Mouse (Mus musculus) heart, embryonic 14.5 days (tissue): ENCODE results near the gene Hfe2. TPM values are rescaled to one million over a fixed set of nuclear protein-coding genes. Genes with fewer than 3 reads are reported as not detected.
A peak's percentile ranks its signal among the peaks of the same experiment; 100 is the strongest.

Source experiments
- ATAC-seq: fragments of 200-750 bp; cut with Nextera tagmentation; 2 replicates; pipeline ENCODE4 v1.8.0; 2017; ENCODE audit warnings: low read depth, moderate TSS enrichment; ENCODE audit not compliant: insufficient number of reproducible peaks, insufficient read depth, low FRiP score
- H3K27ac ChIP-seq, 2 experiments: fragments of 200-500 bp in 1 of 2; fragments of 300-500 bp in 1 of 2; sonication (generic) in 1 of 2; replicated peaks in 1 of 2; 2 replicates each; pipeline ENCODE4 v1.5.1; 2012 to 2014; ENCODE audit warnings: low read depth in 2 of 2, low read length in 2 of 2, control low read depth in 1 of 2, mild to moderate bottlenecking in 1 of 2, mixed read lengths in 1 of 2; ENCODE audit not compliant: control insufficient read depth in 1 of 2, insufficient read depth in 1 of 2
- H3K27me3 ChIP-seq: fragments of 300-500 bp; sonication (generic); 2 replicates; pipeline ENCODE4 v1.6.1; 2014; ENCODE audit warnings: mild to moderate bottlenecking, low read length, control low read depth; ENCODE audit not compliant: control insufficient read depth, insufficient read depth
- H3K36me3 ChIP-seq: fragments of 300-500 bp; sonication (generic); 2 replicates; pipeline ENCODE4 v1.6.1; 2014; ENCODE audit warnings: mild to moderate bottlenecking, control low read depth, low read length, mixed read lengths; ENCODE audit not compliant: control insufficient read depth, insufficient read depth
- H3K4me1 ChIP-seq, 2 experiments: fragments of 200-500 bp in 1 of 2; fragments of 300-500 bp in 1 of 2; sonication (generic) in 1 of 2; 2 replicates each; pipeline ENCODE4 v1.6.1; 2012 to 2014; ENCODE audit warnings: low read length in 2 of 2, control low read depth in 1 of 2, mixed read lengths in 1 of 2; ENCODE audit not compliant: control insufficient read depth in 2 of 2, insufficient read depth in 2 of 2
- H3K4me2 ChIP-seq: fragments of 300-500 bp; sonication (generic); 2 replicates; pipeline ENCODE4 v1.6.1; 2014; ENCODE audit warnings: mild to moderate bottlenecking, low read length
- H3K4me3 ChIP-seq, 2 experiments: fragments of 200-500 bp in 1 of 2; fragments of 300-500 bp in 1 of 2; sonication (generic) in 1 of 2; 2 replicates each; pipeline ENCODE4 v1.5.1; 2012 to 2014; ENCODE audit warnings: low read length in 2 of 2, mild to moderate bottlenecking in 2 of 2, control low read depth in 1 of 2, low read depth in 1 of 2, moderate library complexity in 1 of 2; ENCODE audit not compliant: control insufficient read depth in 1 of 2, insufficient read depth in 1 of 2
- H3K9ac ChIP-seq: fragments of 300-500 bp; sonication (generic); 2 replicates; pipeline ENCODE4 v1.6.1; 2014; ENCODE audit warnings: mild to moderate bottlenecking, low read length
- H3K9me3 ChIP-seq: fragments of 300-500 bp; sonication (generic); 2 replicates; pipeline ENCODE4 v1.6.1; 2016; ENCODE audit warnings: low read length, control low read depth; ENCODE audit not compliant: control insufficient read depth
- WGBS: fragments of 180-500 bp; shearing (Covaris S2); extraction: QIAGEN DNeasy Blood & Tissue Kit; methylation state at CpG from one replicate; pipeline ENCODE4 v1.1.7; 2014; 5-methylcytosine and 5-hydroxymethylcytosine counted together
- polyA plus RNA-seq: library from polyadenylated mRNA; unstranded; fragments of >200 nt; fragmentation: Nextera tagmentation; extraction: Ambion mirVana; gene quantifications from 2 replicates; pipeline ENCODE4 v1.2.1, GENCODE M21; 2014

Gene Hfe2
- polyA plus RNA-seq, 1 experiment from 2014 or later = 11.7 TPM

- Histone ChIP-seq H3K9ac (no peak overlapping the region), H3K4me1 (peaks cover 22 to 33% of the 10 kb centered on the region in 2 experiments), H3K4me2 (no peak overlapping the region), H3K4me3 (no peak overlapping the region), H3K36me3 (peaks cover 19% of the 10 kb centered on the region), H3K27me3 (no peaks in the 10 kb centered on the region), H3K27ac (peak overlapping the region; percentile 12 to 79; a peak in 2 of 4 replicates), H3K9me3 (no peaks in the 10 kb centered on the region)
- WGBS = 64% methylated on average over 3 of the region's 3 CpGs
- no peak for ATAC-seq
Measured at GRCm38 (mm10) chr3:96565105-96565504, 40.1 kb downstream of the Hfe2 start.

GRCm38 (mm10) chr3:96566661-96567450 lies 41.9 kb downstream of the Hfe2 start:
- Histone ChIP-seq H3K9ac (no peak overlapping the region), H3K36me3 (peaks cover 2% of the 10 kb centered on the region; the same call in 1 of the 2 replicates), H3K4me1 (peaks cover 29 to 37% of the 10 kb centered on the region in 2 experiments), H3K9me3 (no peaks in the 10 kb centered on the region), H3K4me3 (no peak overlapping the region), H3K4me2 (no peak overlapping the region), H3K27ac (0 out of 4 replicates have a peak overlapping the region, but pooled peaks of 1 of the 2 experiments have one; percentile 35), H3K27me3 (no peaks in the 10 kb centered on the region)
- no peak for ATAC-seq
- 79% methylated on average over 8 of the region's 8 CpGs for WGBS

GRCm38 (mm10) chr3:96568605-96569004 lies 43.6 kb downstream of the Hfe2 start:
- no peaks in the 10 kb centered on the region for H3K27me3 ChIP-seq
- H3K9ac ChIP-seq = no peak overlapping the region
- H3K4me3 ChIP-seq = no peak overlapping the region
- WGBS = 74% methylated on average over 8 of the region's 8 CpGs
- no peaks in the 10 kb centered on the region for H3K9me3 ChIP-seq
- no peak overlapping the region for H3K4me2 ChIP-seq
- H3K36me3 ChIP-seq = no peaks in the 10 kb centered on the region
- H3K27ac ChIP-seq = peak overlapping the region in 1 of 2 experiments; percentile 42; a peak in 1 of 4 replicates
- peaks cover 30 to 49% of the 10 kb centered on the region in 2 experiments for H3K4me1 ChIP-seq
- ATAC-seq = no peak

- peaks cover 29 to 49% of the 10 kb centered on the region in 2 experiments for H3K4me1 ChIP-seq
- ATAC-seq = no peak
Measured at GRCm38 (mm10) chr3:96569506-96569905, 44.5 kb downstream of the Hfe2 start.

GRCm38 (mm10) chr3:96569966-96570605 lies 45.1 kb downstream of the Hfe2 start:
- Histone ChIP-seq H3K4me3 (no peak overlapping the region), H3K4me2 (peak overlapping the region; percentile 18; the same call in 1 of the 2 replicates), H3K27me3 (no peaks in the 10 kb centered on the region), H3K27ac (0 out of 4 replicates have a peak overlapping the region, but pooled peaks of 1 of the 2 experiments have one; percentile 10), H3K36me3 (no peaks in the 10 kb centered on the region), H3K9ac (no peak overlapping the region), H3K4me1 (peaks cover 26 to 50% of the 10 kb centered on the region in 2 experiments), H3K9me3 (no peaks in the 10 kb centered on the region)
- no peak for ATAC-seq
- 78% methylated on average over 11 of the region's 11 CpGs for WGBS

More at GRCm38 (mm10) chr3:96569506-96569905, 44.5 kb downstream of the Hfe2 start:
- H3K27ac ChIP-seq = peak overlapping the region in 1 of 2 experiments; percentile 46; a peak in 1 of 4 replicates
- no peaks in the 10 kb centered on the region for H3K27me3 ChIP-seq
- H3K36me3 ChIP-seq = no peaks in the 10 kb centered on the region
- H3K4me2 ChIP-seq = peak overlapping the region; percentile 18; the same call in 1 of the 2 replicates
- H3K9ac ChIP-seq = no peak overlapping the region
- no peaks in the 10 kb centered on the region for H3K9me3 ChIP-seq
- WGBS = 58% methylated on average over 13 of the region's 13 CpGs
- no peak overlapping the region for H3K4me3 ChIP-seq

- H3K4me1 ChIP-seq = peaks cover 30 to 56% of the 10 kb centered on the region in 2 experiments
- peak overlapping the region; percentile 10 to 18; a peak in 1 of 4 replicates for H3K27ac ChIP-seq
- WGBS = 65% methylated on average over 7 of the region's 7 CpGs
- H3K9ac ChIP-seq = no peak overlapping the region
- no peaks in the 10 kb centered on the region for H3K36me3 ChIP-seq
- H3K9me3 ChIP-seq = no peaks in the 10 kb centered on the region
- ATAC-seq = no peak
- H3K27me3 ChIP-seq = no peaks in the 10 kb centered on the region
- no peak overlapping the region for H3K4me2 ChIP-seq
- no peak overlapping the region for H3K4me3 ChIP-seq
Measured at GRCm38 (mm10) chr3:96570643-96571042, 45.7 kb downstream of the Hfe2 start.

- H3K9me3 ChIP-seq = no peaks in the 10 kb centered on the region
- no peak overlapping the region for H3K9ac ChIP-seq
- H3K4me1 ChIP-seq = peaks cover 36 to 63% of the 10 kb centered on the region in 2 experiments
- 77% methylated on average over 2 of the region's 2 CpGs for WGBS
- H3K4me2 ChIP-seq = no peak overlapping the region
- peak overlapping the region in 1 of 2 experiments; percentile 68; a peak in 3 of 4 replicates for H3K27ac ChIP-seq
- no peaks in the 10 kb centered on the region for H3K27me3 ChIP-seq
- no peak for ATAC-seq
- no peak overlapping the region for H3K4me3 ChIP-seq
- no peaks in the 10 kb centered on the region for H3K36me3 ChIP-seq
Measured at GRCm38 (mm10) chr3:96571336-96571735, 46.4 kb downstream of the Hfe2 start.
